Mouse (Mus musculus) forebrain, embryonic 14.5 days (tissue): ENCODE results near the gene Synj2. TPM values are rescaled to one million over a fixed set of nuclear protein-coding genes. Genes with fewer than 3 reads are reported as not detected.

ENCODE experiments used
- ATAC-seq: fragments of 200-750 bp; cut with Nextera tagmentation; 2 replicates; pipeline ENCODE4 v1.8.0; 2017; ENCODE audit warnings: mild to moderate bottlenecking, moderate library complexity
- DNase-seq: peaks from one replicate; pipeline ENCODE4 v3.0.0-alpha.2; 2015; ENCODE audit warnings: low spot score
- H3K27ac ChIP-seq: fragments of 300-500 bp; sonication (generic); 2 replicates; pipeline ENCODE4 v1.5.1; 2014; ENCODE audit warnings: low read depth, mild to moderate bottlenecking, control low read depth, low read length, moderate library complexity
- H3K27me3 ChIP-seq: fragments of 300-500 bp; sonication (generic); replicated peaks from 2 replicates; pipeline ENCODE4 v1.6.1; 2014; ENCODE audit warnings: low read length, control low read depth, mixed read lengths; ENCODE audit not compliant: control insufficient read depth, insufficient read depth
- H3K36me3 ChIP-seq: fragments of 300-500 bp; sonication (generic); 2 replicates; pipeline ENCODE4 v1.6.1; 2014; ENCODE audit warnings: low read length, control low read depth; ENCODE audit not compliant: control insufficient read depth, insufficient read depth
- H3K4me1 ChIP-seq: fragments of 300-500 bp; sonication (generic); 2 replicates; pipeline ENCODE4 v1.6.1; 2014; ENCODE audit warnings: antibody characterized with exemption, low read length, control low read depth; ENCODE audit not compliant: control insufficient read depth, insufficient read depth
- H3K4me2 ChIP-seq: fragments of 300-500 bp; sonication (generic); 2 replicates; pipeline ENCODE4 v1.6.1; 2014; ENCODE audit warnings: mild to moderate bottlenecking, control low read depth, low read length
- H3K4me3 ChIP-seq: fragments of 300-500 bp; sonication (generic); 2 replicates; pipeline ENCODE4 v1.5.1; 2014; ENCODE audit warnings: low read depth, low read length, control low read depth
- H3K9ac ChIP-seq: fragments of 300-500 bp; sonication (generic); 2 replicates; pipeline ENCODE4 v1.6.1; 2014; ENCODE audit warnings: mild to moderate bottlenecking, low read length, control low read depth, moderate library complexity
- H3K9me3 ChIP-seq: fragments of 300-500 bp; sonication (generic); replicated peaks from 2 replicates; pipeline ENCODE4 v1.6.1; 2016; ENCODE audit warnings: low read length, control low read depth, mixed read lengths; ENCODE audit not compliant: control insufficient read depth
- WGBS: fragments of 180-500 bp; shearing (Covaris S2); extraction: QIAGEN DNeasy Blood & Tissue Kit; methylation state at CpG from one replicate; pipeline ENCODE4 v1.1.7; 2014; 5-methylcytosine and 5-hydroxymethylcytosine counted together
- polyA plus RNA-seq: library from polyadenylated mRNA; unstranded; fragments of >200 nt; fragmentation: Nextera tagmentation; extraction: Ambion mirVana; gene quantifications from 2 replicates; pipeline ENCODE4 v1.2.1, GENCODE M21; 2014

Synj2 gene
- polyA plus RNA-seq, 1 experiment from 2014 or later = 0.90 TPM

DNA sequence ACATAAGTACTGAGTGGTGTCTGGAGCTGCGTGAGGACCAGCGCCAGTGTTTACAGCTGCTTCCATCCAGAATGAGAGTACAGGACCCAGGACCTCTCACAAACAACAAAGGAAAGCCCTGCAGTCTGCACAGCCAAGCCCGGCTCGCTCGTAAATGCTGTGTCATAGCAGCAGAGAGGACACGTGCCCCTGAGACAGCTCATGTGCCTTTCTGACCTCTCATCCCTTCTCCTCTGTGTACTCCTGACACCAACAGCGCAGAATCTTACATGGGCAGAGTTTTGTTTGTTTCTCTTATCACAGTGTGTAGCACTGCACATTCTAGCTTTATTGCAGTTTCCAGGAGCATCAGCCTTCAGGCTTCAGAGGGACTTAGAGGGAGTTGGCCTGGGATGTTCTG is 14.4 kb upstream of the Synj2 start:
- H3K4me1 ChIP-seq = no peaks in the 10 kb centered on the region
- H3K4me2 ChIP-seq = no peak overlapping the region
- ATAC-seq = no peak
- no peak for DNase-seq
- H3K9ac ChIP-seq = no peak overlapping the region
- H3K4me3 ChIP-seq = no peak overlapping the region
- 86% methylated on average over 7 of the region's 7 CpGs for WGBS
- H3K9me3 ChIP-seq = no peaks in the 10 kb centered on the region
- no peaks in the 10 kb centered on the region for H3K27me3 ChIP-seq
- H3K27ac ChIP-seq = no peak overlapping the region
- peaks cover 8% of the 10 kb centered on the region; the same call in 1 of the 2 replicates for H3K36me3 ChIP-seq

GRCm38 (mm10) chr17:5929031-5929430 is 12.0 kb upstream of the Synj2 start:
- Histone ChIP-seq H3K27me3 (no peaks in the 10 kb centered on the region), H3K4me3 (no peak overlapping the region), H3K4me1 (no peaks in the 10 kb centered on the region), H3K27ac (no peak overlapping the region), H3K36me3 (peaks cover 8% of the 10 kb centered on the region; the same call in 1 of the 2 replicates), H3K9me3 (no peaks in the 10 kb centered on the region), H3K4me2 (no peak overlapping the region), H3K9ac (no peak overlapping the region)
- no peak for ATAC-seq
- WGBS = 88% methylated on average over 6 of the region's 6 CpGs
- DNase-seq = no peak

GRCm38 (mm10) chr17:5932161-5932560 is 8.9 kb upstream of the Synj2 start:
- ATAC-seq = no peak
- no peak for DNase-seq
- H3K4me3 ChIP-seq = no peak overlapping the region
- H3K4me2 ChIP-seq = no peak overlapping the region
- H3K9me3 ChIP-seq = no peaks in the 10 kb centered on the region
- WGBS = 80% methylated on average over 5 of the region's 5 CpGs
- H3K4me1 ChIP-seq = peaks cover 6% of the 10 kb centered on the region; the same call in 1 of the 2 replicates
- H3K27ac ChIP-seq = no peak overlapping the region
- H3K36me3 ChIP-seq = no peaks in the 10 kb centered on the region
- H3K9ac ChIP-seq = no peak overlapping the region
- H3K27me3 ChIP-seq = no peaks in the 10 kb centered on the region

DNA sequence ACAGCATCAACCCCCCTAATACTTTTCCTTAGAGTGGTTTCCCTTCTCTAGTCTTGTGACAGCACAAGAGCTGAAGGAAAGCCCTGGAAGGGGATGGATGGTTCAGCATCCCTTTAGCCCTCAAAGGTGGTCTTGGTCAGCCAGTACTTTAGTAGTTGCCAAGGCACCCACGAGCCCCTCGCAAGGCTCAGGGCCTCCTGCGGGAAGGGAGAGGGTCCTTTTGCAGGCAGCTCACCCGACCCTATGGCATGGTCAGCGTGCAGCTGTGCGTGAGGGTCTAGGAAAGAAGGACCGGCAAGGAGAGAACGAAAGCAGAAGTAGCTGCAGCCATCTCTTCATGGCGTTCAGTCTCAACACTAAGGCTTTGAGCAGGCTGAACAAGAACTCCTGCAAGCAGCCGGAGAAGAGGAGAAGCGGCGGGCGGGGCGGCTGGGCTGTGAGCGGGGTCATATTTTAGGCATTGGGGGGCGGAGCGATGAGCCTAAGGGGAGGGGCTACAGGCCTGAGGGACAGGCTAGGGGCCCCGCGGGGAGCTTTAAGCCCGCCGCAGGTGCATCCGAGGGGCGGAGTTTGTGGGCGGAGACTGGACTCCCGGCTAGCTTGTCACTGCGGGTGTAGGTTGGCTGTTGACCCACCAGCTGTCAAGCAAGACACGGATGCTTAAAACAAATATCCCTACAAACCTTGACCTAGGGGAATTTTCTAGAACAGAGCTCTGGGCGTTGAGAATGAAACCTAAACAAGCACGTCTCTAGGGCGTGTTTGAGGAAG is 6.3 kb upstream of the Synj2 start:
- peaks cover 6% of the 10 kb centered on the region; the same call in 1 of the 2 replicates for H3K4me1 ChIP-seq
- DNase-seq (peak; percentile 79), ATAC-seq (peak; percentile 88)
- no peak overlapping the region for H3K27ac ChIP-seq
- H3K9ac ChIP-seq = peak overlapping the region; percentile 45
- WGBS = 1% methylated on average over 30 of the region's 30 CpGs
- no peaks in the 10 kb centered on the region for H3K9me3 ChIP-seq
- no peaks in the 10 kb centered on the region for H3K36me3 ChIP-seq
- H3K27me3 ChIP-seq = 0 out of 2 replicates have a peak, but pooled peaks cover 5% of the 10 kb centered on the region
- H3K4me2 ChIP-seq = peak overlapping the region; percentile 64
- peak overlapping the region; percentile 35 for H3K4me3 ChIP-seq

DNA sequence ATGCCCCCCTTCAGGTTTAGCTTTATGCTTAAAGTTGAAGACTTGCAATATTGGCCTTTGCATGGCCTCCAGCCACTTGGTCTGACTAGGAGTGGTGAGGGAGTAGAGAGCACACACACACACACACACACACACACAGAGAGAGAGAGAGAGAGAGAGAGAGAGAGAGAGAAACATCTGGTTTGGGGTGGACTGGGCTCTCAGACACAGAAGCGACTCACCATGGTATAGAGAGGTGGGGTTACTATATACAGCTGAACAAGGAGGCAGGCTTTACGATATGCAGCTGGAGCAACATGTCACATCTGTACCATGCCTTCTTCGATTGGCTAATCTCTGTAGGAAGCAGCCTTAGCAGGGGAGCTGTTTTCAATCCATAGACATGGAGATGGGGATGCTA is 5.4 kb upstream of the Synj2 start:
- H3K4me3 ChIP-seq = no peak overlapping the region
- no peak overlapping the region for H3K4me2 ChIP-seq
- no peak overlapping the region for H3K27ac ChIP-seq
- DNase-seq (no peak), ATAC-seq (no peak)
- H3K36me3 ChIP-seq = no peaks in the 10 kb centered on the region
- no peaks in the 10 kb centered on the region for H3K9me3 ChIP-seq
- WGBS = 66% methylated on average over 3 of the region's 3 CpGs
- no peak overlapping the region for H3K9ac ChIP-seq
- peaks cover 6% of the 10 kb centered on the region; the same call in 1 of the 2 replicates for H3K4me1 ChIP-seq
- H3K27me3 ChIP-seq = peaks cover 11% of the 10 kb centered on the region

- Histone ChIP-seq H3K4me1 (peaks cover 6% of the 10 kb centered on the region; the same call in 1 of the 2 replicates), H3K36me3 (no peaks in the 10 kb centered on the region), H3K27ac (no peak overlapping the region), H3K9ac (no peak overlapping the region), H3K9me3 (no peaks in the 10 kb centered on the region), H3K4me2 (no peak overlapping the region), H3K4me3 (no peak overlapping the region), H3K27me3 (peaks cover 14% of the 10 kb centered on the region)
- 52% methylated on average over 14 of the region's 14 CpGs for WGBS
- no peak for DNase-seq
- ATAC-seq = no peak
Observed at GRCm38 (mm10) chr17:5936276-5936675, 4.8 kb upstream of the Synj2 start.

DNA sequence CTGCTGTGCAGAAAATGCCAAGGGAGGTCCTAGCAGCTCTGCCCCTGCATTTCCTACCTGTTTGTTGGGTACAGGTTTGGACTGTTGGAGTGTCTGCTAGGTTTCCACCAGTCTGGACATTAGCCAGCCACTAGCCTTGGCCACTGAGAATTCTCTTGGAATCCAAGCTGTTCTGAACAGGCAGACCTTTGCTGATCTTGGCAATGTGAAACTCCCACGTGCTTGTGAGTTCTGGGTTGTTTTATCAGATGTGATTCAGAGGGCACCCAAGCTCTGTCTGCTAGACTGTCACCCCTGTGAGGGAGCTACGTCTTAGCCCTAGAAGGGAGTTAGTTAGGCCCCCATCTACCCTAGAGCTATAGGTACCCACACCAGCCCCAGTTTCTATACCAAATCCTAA is 3.6 kb upstream of the Synj2 start:
- Histone ChIP-seq H3K36me3 (no peaks in the 10 kb centered on the region), H3K4me2 (no peak overlapping the region), H3K27me3 (peaks cover 25% of the 10 kb centered on the region), H3K27ac (no peak overlapping the region), H3K9me3 (no peaks in the 10 kb centered on the region), H3K4me3 (no peak overlapping the region), H3K9ac (no peak overlapping the region), H3K4me1 (peaks cover 6% of the 10 kb centered on the region; the same call in 1 of the 2 replicates)
- DNase-seq (no peak), ATAC-seq (no peak)
- 79% methylated on average over 2 of the region's 2 CpGs for WGBS

- Histone ChIP-seq H3K9ac (no peak overlapping the region), H3K27ac (no peak overlapping the region), H3K4me1 (peaks cover 3% of the 10 kb centered on the region; the same call in 1 of the 2 replicates), H3K4me2 (no peak overlapping the region), H3K9me3 (no peaks in the 10 kb centered on the region), H3K27me3 (peaks cover 28% of the 10 kb centered on the region), H3K36me3 (no peaks in the 10 kb centered on the region), H3K4me3 (no peak overlapping the region)
- 60% methylated on average over 12 of the region's 12 CpGs for WGBS
- DNase-seq (no peak), ATAC-seq (no peak)
Observed at GRCm38 (mm10) chr17:5939871-5940270, 1.2 kb upstream of the Synj2 start.

- Histone ChIP-seq H3K27me3 (peaks cover 28% of the 10 kb centered on the region), H3K4me2 (peak overlapping the region; percentile 80), H3K36me3 (no peaks in the 10 kb centered on the region), H3K4me3 (peak overlapping the region; percentile 43), H3K4me1 (no peaks in the 10 kb centered on the region), H3K27ac (no peak overlapping the region), H3K9me3 (no peaks in the 10 kb centered on the region), H3K9ac (peak overlapping the region; percentile 35; the same call in 1 of the 2 replicates)
- ATAC-seq (peak; percentile 91), DNase-seq (peak; percentile 64)
- WGBS = under 1% methylated on average over 31 of the region's 38 CpGs
Observed at GRCm38 (mm10) chr17:5940792-5941191, 288 bp upstream of the Synj2 start.
